Mouse (Mus musculus): ENCODE results near the gene Gm21983.

Gene Gm21983

DNA sequence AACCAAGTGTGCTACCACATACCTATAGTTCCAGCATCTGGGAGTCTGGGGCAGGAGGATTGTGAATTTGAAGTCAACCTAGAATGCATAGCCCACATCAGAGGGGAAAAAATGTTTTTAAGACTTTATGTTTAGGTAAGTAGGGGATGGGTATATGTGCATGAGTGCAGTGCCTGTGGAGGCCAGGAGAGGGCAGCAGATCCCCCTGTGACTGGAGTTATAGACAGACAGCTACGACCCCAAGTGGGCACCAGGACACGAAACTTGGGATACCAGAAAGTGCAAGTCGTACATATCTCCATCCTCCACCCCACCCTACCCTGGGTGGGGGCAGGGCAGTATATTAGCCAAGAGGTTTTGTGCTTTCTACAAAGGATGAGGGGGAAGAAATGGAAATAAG, 4.1 kb upstream of the Gm21983 start:
- peak in 1 of 2 experiments; percentile 26 for DNase-seq

DNA sequence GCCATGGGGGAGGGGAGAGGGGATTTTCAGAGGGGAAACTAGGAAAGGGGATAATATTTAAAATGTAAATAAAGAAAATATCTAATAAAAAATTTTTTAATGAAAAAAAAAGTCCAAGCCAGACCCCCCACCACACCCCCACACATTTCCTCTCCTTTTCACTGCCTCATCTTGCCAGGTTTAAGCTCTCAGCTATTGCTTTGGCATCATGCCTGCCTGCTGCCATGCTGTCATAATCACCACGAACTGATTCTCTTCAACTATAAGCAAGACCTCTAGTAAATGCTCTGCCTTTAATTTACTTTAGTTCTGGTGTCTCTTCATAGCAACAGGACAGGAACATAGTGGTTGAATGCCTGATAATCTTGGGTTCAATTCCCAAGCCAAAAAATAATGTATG, 1.6 kb upstream of the Gm21983 start:
- no peak for DNase-seq

DNA sequence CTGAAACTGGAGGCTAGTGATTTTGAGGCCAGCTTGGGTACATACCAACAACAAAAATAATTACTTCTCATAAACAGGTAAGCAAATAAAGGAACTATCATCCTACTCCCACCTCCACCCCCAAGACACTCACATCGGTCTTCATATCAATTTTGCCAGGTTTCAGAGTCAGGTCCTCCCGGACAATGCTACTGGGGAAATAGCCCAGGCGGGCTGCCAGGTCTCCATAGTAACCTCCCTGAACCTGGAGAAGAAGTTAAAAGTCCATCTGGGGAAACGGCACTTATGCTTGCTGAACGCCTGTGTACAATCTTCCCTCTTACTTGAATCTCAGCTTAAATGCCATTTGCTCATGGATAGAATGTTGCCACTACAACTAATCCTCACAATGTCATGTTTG, 850 bp downstream of the Gm21983 start:
- no peak for DNase-seq

DNA sequence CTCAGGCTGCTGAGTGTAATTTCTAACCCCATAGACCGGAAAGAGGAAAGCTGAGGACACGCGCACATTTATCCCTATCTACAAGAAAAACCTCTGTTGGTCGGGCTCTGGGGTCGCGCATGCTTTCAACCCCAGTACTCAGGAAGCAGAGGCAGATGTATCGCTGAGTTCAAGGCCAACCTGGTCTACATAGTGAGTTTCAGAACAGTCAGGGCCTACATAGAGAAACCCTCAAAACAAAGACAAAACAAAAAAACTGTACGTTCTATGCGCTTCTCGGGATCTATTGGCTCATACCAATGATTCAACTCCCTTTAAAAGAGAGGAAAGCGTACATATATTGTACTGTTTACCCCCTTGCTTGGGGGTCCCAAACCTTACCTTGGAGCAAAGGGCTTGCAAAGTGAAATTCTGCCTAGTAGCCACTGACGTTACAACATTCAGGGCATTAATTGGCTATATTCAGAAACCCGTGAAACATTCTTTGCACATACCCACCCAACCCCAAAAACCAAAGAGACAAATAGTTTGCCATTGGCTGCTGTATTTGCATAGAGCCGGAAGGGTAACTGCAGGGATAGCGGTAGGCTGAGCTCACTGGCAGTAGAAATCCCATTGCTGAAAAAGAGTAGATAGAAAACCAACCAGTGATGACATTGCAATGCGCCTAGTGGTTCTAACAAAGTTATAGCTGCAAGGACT, 1.5 kb downstream of the Gm21983 start:
- DNase-seq, result no peak

DNA sequence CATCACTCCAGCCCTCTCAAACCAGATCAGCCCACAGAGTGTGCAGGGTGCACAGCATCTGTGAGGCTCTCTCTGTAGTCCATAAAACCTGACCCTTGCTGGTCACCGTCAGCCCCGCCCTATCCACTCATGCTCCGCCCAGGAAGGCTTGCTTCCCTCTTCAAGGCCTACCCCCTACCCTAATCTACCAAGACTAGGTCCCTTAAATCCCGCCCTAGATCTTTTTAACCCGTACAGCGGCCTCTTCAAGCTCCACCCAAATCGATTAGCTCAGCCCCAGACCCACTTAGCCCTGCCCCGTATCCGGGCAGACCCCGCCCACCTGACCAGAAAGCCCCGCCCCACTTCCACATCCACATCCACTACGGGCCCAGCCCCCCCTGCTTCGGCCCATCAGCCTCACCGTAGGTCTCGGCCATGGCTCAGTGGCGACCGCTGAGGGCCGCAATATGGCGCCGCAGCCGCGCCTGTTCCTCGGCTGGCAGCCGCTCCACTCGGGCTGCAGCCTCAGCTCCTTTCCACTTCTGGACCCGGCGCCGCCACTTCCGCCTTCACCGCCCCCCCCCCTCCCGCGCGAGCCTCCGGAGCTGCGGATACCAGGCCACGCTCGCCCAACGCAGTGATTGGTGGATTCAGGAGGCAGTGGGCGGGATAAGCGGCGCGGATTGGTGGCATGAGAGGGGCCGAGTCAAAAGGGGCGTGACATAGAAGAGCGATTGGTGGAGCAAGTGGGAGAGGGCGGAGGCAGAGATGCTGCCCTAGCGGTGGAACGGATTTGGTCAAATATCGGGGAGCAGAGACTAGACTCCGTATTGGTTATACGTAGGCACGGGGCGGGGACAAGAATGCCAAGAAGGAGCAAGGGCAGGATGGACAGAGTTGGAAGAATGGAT, 2.3 kb downstream of the Gm21983 start, which contains the start of gene Rab4b:
Gene Rab4b, minus strand, starts transcription at position 573 of the 893 bp plus-strand sequence.
- peak; percentile 99 to 100 for DNase-seq

DNA sequence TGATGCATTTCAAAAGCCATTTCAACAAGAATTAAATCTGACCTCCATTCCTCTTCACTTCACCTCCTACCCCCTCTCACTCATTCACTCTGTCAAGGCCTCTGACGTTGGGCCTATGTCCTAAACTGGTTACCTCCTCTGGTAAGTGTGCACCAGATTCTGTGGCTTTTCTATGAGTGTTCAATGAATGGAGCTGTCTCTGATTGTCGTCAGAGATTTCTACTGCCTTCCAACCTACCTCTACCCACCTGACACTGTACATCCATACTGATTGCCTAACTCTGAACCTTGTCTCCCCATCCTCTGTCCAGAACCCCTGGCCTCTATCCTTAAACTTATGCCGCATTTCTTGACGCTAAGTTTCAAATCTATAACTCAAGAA, 3.0 kb downstream of the Gm21983 start:
- no peak for DNase-seq

DNA sequence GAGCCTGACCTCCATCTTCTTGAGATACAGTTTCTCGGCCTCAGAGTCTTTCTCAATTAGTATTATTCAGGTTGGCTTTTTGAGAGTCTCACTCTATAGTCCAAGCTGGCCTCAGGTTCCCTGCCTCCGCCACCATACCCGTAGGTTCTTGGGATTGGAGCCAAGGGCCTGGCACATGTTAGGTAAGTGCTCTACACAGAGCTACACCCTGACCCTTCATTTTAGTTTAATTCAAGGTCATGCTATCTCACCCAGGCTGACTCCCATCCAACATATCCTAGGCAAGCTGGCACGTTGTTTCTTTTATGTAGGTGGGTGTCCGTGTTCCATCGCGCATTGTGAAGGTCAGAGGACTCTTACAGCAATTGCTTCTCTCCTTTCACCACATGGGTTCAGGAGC, 6.0 kb downstream of the Gm21983 start:
- DNase-seq, result no peak

DNA sequence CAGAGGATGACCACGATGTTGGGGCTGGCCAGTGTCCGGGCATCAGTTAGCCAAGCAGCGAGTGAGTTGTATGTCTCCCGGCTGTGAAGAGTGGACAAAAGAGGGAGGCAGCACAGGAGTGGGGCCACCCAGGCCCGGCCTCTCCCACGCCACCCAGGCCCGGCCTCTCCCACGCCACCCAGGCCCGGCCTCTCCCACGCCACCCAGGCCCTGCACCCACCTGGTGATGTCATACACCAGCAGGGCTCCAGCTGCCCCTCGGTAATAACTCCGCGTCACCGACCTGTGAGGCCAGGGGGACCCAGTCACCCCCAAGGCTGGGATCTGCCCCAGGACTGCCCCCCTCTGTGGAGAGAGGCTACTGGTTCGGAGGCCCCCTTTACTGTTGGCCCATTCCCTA, 6.4 kb downstream of the Gm21983 start:
- no peak for DNase-seq

DNA sequence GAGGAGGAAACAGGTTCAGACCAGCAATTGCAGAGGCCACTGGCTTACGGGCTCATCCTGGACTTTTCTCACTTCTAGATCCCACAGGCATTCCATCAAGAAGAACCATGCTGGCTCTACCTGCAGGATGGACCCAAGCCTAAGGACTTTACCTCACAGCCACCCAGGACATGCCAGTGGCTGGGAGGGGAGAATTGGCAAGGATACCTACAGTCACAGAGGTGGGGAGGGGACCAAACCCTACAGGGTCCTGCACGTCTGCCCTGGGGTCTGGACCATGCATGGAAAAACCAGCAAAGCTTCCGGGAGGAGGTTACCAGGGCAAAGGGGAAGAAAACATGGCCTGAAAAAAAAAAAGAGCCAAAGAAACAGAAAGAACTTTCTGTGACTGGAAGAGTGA, 9.9 kb downstream of the Gm21983 start:
- no peak for DNase-seq

DNA sequence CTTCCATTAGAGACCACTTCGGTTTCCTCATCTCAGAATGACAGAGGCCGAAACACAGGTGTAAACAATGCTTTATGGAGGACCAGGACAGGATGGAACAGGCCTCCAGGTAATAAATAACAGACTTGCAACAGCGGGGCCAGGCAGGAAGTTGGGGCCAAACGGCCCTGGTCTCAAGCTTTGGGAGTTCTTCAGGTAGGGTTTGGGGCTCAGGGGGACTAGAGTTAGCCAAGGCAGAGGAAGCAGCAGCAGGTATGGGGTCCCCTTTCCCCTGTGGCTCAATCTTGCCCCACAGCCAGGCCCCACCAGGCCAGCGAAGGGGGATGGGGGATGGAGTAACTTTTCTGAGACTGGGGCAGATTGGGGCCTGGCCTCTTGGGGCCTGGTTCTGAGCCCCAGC, 12.5 kb downstream of the Gm21983 start:
- no peak for DNase-seq

DNA sequence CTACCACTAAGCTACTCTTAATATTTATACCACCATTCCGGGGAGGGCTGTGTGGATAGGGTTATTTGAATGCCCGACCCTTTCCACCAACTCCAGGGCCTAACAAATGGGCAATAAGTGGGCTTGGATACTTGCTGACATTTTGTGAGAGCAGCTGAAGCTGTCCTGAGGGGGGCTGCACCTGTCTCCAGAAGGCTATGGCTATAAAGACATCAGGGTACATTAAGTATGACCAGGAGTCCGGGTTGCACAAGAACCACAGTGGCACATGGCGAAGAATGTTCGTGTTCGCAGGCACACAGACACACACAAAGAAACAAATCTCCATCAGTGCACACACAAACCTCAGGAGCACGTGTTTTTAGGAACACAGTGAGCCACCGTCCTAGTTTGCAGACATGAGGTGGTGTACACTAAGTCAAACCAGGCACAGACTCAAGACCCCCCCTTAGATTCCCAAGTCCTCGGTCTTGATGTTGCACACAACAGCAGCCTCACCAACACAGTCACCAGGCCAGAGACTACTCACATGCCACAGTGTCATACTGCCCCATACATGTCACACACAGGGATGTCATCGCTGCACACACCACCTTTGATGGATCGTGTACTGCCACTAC, 13.3 kb downstream of the Gm21983 start:
- no peak for DNase-seq

DNA sequence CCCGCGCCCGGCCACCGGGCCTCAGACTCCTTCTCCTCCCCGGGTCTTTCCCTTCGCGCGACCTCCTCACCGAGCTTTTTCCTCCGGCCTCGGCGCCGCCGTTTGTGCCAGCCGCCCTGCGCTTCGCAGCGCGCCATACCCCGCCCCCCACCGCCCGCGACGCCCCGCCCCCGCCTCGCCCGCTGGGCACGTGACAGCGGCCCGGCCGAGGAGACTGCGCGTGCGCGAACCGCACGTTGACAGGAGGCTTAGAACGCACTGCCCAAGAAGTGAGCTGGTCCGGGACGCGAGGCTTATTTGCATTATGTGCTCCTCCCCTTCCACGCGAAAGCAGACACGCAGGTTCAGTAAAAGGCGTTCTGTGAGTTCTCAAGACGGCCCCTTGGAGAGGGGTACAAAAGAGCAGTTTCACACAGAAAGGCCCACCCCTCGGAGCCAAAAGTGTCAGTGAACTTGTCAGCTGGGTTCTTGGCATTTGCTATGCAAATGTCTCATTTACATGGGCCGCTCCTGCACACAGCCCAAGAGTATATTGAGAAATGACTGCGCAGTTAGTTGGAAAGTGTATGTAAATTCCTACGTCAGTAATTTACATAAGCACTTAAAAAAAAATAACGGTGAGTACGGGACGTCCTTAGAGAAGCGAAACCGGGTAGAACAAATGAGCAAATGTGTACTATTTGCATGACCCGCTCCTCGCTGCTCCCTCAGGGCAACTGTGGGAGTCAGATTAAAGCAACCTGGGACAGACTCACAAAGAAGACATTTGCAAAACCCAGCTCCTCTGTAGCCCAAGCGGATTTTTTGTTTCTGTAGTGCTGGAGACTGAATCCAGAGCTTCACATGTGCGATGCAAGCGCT, 14.0 kb downstream of the Gm21983 start, which contains the start of gene Egln2:
Gene Egln2, minus strand, starts transcription at position 189 of the 861 bp plus-strand sequence.
- DNase-seq, result peak; percentile 89 to 94

DNA sequence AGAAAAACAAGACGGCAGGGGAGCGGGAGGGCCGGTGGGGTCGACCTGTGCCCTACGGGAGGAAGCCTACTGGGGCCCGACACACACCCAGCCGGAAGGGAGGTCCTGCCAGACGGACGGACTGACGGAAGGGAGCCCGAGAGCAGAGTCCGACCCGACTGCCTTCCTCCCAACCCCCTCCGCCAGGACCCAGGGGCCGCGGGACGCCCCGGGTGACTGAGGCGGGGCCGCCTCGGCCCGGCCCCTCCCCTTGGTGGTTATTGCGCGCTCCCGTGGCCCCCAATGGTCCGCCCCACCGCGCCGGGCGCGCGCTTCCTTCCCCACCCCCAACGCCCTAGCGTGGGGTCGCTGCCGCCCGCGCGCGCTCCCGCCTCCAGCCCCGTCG, 14.7 kb downstream of the Gm21983 start:
- peak; percentile 81 to 83 for DNase-seq

DNA sequence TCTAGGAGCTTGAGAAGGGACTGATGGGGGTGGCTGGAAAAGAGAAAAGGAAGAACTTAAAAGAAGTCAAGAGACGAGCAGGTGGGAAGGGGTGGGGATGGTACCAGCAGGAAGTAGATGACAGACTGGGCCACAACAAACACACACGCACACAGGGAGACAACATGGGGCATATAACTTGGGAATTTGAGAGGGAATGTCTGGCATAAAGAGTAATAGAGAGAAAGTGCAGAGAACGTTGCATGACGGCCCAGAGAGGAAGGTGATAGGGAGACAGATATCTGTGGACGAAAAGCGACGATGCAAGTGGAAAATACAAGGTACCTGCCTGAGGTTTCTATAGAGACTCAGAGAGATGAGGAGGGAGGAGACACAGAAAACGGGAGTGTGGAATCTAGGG, 15.2 kb downstream of the Gm21983 start:
- no peak for DNase-seq

DNA sequence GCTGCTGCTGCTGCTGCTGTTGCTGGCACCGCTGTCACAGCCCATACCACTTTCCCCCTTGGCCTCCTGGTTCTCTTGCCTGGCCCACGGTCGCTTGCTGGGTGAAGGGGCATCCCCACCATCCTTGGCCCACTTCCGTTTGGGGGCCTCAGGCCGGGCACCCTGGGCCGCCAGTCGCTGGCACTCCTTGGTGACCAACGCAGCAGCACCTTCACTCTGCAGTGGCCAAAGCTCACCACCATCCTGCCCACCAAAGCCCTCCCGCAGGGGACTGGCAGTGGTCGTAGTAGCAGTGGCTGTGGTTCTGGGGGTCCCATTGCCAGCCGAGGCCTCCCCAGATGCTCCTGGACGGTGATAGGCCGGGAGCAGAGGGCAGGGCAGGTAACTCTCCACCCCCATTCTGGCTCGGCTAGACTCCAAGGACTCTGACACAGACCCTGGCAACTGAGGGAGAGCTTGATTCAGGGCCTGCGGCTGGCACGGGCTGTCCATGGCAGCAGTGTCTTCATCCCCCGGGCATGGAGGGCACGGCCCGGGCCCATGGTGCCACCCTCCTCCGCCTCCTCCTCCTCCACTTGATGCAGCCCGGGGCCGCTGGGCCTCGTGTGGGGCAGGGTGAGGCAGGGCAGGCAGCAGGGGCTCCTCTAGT, 15.8 kb downstream of the Gm21983 start:
- DNase-seq, result peak in 1 of 2 experiments; percentile 40

DNA sequence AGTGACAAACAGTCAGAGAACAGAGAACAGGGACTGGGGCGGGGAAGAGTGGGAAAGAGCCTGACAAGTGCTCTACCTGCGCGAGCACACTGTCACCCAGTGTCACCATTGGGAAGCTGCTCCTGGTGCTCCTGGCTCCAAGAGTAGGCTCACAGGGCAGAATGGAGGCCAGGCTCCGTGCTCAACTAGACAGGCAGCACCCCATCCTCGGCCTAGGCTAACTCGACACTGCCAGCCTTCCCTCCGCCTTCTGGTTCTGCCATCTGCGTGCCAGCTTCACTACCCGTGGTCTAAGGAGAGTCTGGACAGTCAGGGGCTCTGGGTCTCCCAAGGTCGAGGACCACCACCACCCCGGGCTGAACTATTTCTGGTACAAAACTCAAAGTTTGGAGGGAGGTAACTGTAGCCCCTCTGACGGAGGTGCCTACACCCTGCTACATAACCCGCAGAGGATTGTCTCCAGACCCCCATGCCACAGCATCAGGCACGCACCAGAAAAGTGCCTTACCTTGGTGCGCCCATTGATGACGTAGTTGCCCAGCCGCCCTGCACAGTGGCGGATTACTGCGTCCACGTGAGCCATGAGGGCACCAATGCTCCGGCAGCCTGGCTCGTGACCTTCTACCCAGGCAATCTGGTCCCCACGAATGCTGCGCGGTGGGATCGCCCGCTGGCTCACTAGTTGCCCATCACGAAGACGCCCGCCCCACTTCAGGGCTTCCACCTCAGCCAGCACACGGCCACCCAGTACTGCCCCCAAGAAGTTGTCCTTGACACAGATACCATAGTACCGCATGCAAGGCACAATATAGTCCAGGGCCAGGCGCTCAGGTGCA, 16.6 kb downstream of the Gm21983 start:
- no peak for DNase-seq

DNA sequence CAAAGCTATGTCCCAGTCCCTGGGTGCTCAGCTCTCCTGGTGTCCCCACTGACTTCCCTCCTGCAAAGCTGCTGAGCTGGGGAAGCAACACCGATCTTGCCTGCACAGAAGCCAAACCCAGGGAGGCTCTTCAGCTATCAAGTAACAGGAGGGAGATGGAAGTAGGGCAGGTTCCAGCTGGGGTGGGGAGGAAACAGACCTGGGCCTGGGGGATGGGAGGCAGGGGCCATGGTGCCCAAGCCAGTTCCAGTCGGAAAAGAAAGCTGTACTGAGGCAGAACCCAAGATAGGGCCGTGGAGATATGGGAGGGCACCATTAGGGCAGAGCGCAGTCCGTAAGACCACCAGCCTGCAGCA, 17.5 kb downstream of the Gm21983 start:
- no peak for DNase-seq

DNA sequence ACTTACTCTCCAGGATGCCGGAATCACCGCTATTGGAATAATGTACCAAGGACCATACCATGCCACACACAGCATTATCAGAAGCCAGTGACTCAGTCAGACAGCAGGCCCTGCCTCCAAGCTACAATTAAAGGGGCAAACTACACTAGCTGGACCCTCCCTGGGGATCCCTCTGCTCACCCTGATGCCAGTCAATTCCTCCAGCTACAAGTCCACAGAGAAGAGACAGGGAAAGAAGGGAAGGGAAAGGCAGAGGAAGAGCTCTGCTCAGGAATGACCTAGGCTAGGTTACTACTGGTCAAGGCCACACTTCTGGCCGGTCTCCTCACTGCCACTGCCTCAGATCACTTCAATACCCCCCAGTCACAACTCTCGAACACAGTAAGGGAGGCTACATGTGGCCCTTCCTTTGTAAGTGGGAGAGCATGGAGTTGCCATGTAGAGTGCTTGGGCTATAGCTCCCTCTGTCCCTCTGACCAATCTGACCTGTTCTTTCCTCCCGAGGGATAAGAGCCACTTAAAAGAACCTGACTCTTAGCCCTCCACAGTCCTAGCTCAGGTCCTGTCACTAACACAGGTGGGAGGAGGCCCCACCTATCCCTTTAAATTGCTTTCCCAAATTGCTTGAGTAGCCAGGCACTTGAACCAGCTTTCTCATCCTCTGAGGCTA, 18.0 kb downstream of the Gm21983 start:
- no peak for DNase-seq

DNA sequence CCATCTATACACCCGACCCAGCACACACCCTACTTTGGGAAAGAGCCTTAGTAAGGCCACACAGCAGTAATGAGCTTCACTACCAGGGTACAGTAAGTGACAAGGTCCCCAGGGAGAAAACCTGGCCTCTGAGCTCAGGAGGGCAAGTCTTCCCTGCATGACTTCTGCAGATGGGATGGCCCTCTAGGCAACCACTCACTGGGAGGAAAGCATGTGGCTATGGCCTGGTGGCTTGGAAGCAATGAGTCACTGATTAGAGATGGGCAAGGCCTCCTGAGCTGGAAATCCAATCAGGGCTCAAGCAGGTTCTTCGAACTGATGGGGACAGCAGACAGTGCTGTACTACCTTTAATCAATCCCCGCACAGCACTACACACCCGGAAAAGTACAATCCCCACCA, 19.1 kb downstream of the Gm21983 start:
- no peak for DNase-seq

DNA sequence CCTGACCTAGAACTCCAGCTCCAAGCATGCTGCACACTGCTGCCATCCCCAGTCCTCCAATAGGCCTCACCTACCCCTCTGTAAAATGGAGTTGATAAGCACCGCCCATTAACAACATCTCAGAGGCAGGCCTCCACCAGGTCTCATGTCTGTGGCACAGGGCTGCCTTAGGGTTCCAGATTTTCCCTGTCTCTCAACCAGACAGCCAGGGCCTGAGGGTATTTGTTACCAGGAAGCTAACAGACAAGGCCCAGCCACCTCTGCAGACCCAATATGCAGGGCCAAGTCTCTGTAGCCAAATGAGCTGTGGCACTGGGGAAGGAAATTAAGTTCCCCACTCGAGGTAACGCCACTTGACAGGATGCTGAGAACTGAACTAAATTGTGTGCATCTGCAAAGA, 20.0 kb downstream of the Gm21983 start:
- no peak for DNase-seq

DNA sequence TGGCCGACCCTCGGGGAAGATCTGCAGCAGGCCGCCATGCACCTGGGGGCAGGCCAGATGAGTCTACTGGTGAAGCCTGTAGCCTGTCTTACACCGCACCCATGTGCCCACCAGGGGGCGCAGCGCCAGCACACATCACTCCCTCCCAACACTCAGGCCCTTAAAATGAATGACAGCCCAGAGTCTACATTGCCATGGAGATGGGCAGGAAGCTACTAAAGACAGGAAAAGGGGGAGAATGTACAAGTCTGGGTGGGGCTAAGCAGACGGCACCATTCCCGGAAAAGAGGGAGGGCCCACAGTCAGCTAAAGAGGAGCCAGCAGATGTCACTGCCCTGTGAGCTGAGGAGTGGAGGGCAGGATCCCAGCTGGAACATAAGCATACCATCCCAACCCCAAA, 21.0 kb downstream of the Gm21983 start:
- peak; percentile 82 to 88 for DNase-seq

Measured in thymus, adult 18-20 months (tissue).